Mouse (Mus musculus) olfactory bulb, adult 2 months (tissue): Measurements from ENCODE around the gene Rtl1. TPM values are rescaled to one million over a fixed set of nuclear protein-coding genes. Genes with fewer than 3 reads are reported as not detected.

ENCODE experiments used
- H3K27ac ChIP-seq: fragments of 200-500 bp; 2 replicates; pipeline ENCODE4 v1.5.1; 2012; ENCODE audit warnings: low read depth, low read length; ENCODE audit not compliant: insufficient read depth
- H3K4me1 ChIP-seq: fragments of 200-500 bp; 2 replicates; pipeline ENCODE4 v1.6.1; 2012; ENCODE audit warnings: low read length; ENCODE audit not compliant: control insufficient read depth, insufficient read depth
- H3K4me3 ChIP-seq: fragments of 200-500 bp; 2 replicates; pipeline ENCODE4 v1.5.1; 2012; ENCODE audit warnings: mild to moderate bottlenecking, low read depth, low read length, moderate library complexity; ENCODE audit not compliant: insufficient read depth
- CTCF ChIP-seq: fragments of 200-500 bp; IDR thresholded peaks from 2 replicates; pipeline ENCODE4 v1.5.1; 2012; ENCODE audit warnings: low read depth, mild to moderate bottlenecking, low read length, moderate library complexity; ENCODE audit not compliant: insufficient read depth
- POLR2A ChIP-seq: fragments of 200-500 bp; IDR thresholded peaks from 2 replicates; pipeline ENCODE4 v1.6.1; 2012; ENCODE audit warnings: mild to moderate bottlenecking, low read depth, low read length, moderate library complexity; ENCODE audit not compliant: insufficient read depth
- WGBS: fragments of 180-500 bp; shearing (Covaris S2); methylation state at CpG from one replicate; pipeline ENCODE4 v1.1.7; 2018; 5-methylcytosine and 5-hydroxymethylcytosine counted together
- polyA plus RNA-seq: library from polyadenylated mRNA; stranded (reverse); fragments of >200 nt; gene quantifications from 2 replicates; pipeline ENCODE4 v1.2.4, GENCODE M21; 2012; ENCODE audit warnings: low replicate concordance; ENCODE audit not compliant: missing spikeins, insufficient read depth, insufficient read length

Gene Rtl1
- not detected in 2 replicates for polyA plus RNA-seq

DNA sequence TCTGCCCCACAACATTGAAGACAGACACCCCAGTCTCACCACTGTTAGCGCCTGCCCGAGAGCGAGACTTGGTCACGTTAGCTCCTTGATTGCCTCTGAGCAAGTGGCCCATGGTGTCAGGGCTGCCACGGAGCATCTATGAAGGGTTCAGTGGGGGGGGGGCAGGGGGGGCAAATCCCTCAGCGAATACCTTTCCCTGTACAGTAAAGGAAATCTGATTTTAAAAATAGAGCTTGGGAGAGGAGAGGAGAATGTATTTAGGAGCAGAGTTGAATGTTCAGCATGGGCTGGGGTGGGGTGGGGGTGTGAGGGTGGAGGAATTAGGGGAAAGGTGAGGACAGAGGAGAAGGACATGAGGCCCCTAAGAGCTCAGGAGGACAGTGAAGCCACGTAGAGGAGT lies at the start of gene Rtl1:
Gene Rtl1, minus strand, starts transcription at position 101 of the 400 bp plus-strand sequence.
- H3K27ac ChIP-seq, result no peak within 1 kb of the TSS
- no peak within 1 kb of the TSS for H3K4me3 ChIP-seq
- peaks cover 6% of the 10 kb centered on the region for H3K4me1 ChIP-seq
- TF ChIP-seq CTCF, result no peak
- TF ChIP-seq POLR2A, result no peak
- 82% methylated on average over 7 of the region's 7 CpGs for WGBS

DNA sequence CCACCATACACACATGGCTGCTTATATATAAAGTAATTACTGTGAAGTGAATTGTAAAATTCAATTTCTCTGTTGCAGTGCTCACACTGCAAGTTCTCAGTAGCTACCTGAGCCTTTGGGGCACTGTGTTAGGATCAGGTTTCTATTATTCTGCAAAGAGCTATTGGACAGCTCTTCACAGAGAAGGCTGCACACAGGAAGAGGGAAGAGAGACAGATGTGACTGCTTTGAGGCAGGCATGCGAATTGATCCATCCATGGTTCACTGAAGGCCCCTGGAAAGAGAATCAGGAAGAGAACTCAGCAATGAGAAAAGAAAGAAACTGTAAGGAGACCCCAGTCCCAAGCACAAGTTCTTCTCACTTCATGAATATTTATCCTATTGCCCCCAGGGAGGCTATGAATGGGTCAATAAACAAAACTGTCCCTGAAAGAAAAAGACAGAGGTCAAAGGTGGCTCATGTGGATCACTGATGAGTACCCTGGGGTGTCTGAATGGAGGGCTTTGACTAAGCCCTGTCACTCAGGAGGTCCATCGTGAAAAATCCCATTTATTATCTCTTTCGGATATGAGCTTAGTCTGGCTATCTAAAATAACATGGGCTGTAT lies 40.5 kb upstream of the Rtl1 start:
- no peaks in the 10 kb centered on the region for H3K4me1 ChIP-seq
- 35% methylated on average over 3 of the region's 3 CpGs for WGBS
- H3K4me3 ChIP-seq, result no peak overlapping the region
- no peak overlapping the region for H3K27ac ChIP-seq
- TF ChIP-seq CTCF, result no peak
- TF ChIP-seq POLR2A, result no peak

DNA sequence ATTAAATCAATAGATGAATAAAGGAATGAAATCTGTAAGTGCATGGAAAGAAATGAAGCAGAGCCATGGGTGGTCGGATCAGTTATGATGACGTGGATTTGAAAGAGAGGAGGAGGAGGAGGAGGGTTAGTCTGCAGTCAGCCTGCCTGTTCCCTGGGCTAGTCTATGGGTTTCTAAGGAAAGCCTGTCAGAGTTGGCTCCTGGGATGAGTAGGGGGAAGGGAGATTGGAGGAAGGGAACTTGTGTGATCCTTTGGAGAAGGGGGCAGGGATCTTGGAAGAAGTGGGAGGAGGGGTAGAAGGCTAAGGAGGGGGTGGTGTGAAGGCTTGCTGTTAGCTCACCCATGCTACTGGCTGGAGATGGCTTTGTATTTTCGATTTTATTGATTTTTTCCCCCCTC lies 31.9 kb upstream of the Rtl1 start:
- Histone ChIP-seq H3K27ac (no peak overlapping the region), H3K4me1 (no peaks in the 10 kb centered on the region; the same call in 1 of the 2 replicates), H3K4me3 (no peak overlapping the region)
- WGBS, result 39% methylated on average over 3 of the region's 3 CpGs
- TF ChIP-seq POLR2A, result no peak
- TF ChIP-seq CTCF, result no peak

DNA sequence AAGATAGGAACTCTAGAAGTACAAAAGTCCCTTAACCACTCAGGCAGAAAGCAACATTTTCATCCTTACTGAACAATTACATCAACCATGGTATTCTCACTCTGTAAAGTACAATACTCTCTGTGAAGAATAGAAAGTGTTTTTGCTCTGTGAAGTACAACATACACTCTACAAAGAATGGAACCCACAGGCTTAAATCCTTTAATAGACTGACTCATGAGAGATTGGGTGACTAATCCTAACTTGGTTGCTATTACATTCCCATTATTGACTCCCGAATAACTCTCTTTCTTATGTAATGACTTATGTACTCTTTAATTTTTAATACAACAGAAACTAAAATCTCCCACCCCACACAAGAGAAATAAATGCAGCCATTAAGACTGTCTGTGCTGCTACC lies 28.8 kb upstream of the Rtl1 start:
- WGBS, result 34% methylated on average over 1 of the region's 1 CpGs
- TF ChIP-seq CTCF (no peak), POLR2A (no peak)

DNA sequence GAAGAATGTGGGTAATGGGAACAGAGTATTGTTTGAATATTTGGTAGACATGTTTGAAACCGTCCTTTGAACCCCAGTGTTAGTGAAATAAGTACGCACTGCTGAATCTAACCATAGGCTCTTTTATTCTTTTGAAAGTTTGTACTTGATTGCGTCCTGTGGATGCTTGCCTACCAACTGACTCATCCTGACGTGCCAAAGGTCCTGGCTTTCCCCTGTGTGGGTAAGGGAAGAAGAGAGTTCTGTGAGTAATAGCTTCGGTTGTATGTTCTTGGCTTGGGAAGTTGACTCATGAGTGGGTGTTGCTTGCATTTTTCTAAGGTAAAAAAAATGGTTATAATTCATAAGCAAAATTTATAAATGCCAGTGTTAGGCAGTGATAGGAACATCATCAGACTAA lies 26.8 kb upstream of the Rtl1 start:
- 48% methylated on average over 5 of the region's 5 CpGs for WGBS
- Histone ChIP-seq H3K4me3 (no peak overlapping the region), H3K4me1 (no peaks in the 10 kb centered on the region), H3K27ac (no peak overlapping the region)
- TF ChIP-seq POLR2A (no peak), CTCF (no peak)

More for the DNA sequence above, 28.8 kb upstream of the Rtl1 start:
- Histone ChIP-seq H3K27ac (no peak overlapping the region), H3K4me1 (no peaks in the 10 kb centered on the region; the same call in 1 of the 2 replicates), H3K4me3 (no peak overlapping the region)

DNA sequence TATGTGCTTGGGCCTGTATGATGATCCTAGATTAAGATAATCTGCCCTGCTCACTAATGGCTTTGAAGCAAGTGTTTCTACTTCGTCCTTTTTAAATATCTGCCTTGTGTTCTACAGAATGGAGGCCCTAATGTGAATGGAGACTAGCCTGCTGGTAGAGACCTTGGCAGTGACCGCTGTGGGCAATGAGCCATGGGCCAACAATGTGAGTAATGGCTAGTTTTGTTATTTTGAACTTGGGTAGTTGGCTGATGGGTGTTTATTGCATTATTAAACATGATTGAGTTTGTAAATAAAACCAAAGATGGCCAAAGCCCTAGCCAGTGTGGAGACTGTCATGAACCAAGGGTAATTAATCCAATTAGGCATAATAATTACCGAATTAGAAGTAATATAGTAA lies 20.1 kb upstream of the Rtl1 start:
- H3K4me3 ChIP-seq, result no peak overlapping the region
- TF ChIP-seq CTCF (no peak), POLR2A (no peak)
- peaks cover 7% of the 10 kb centered on the region; the same call in 1 of the 2 replicates for H3K4me1 ChIP-seq
- no peak overlapping the region for H3K27ac ChIP-seq
- WGBS, result 42% methylated on average over 3 of the region's 3 CpGs

DNA sequence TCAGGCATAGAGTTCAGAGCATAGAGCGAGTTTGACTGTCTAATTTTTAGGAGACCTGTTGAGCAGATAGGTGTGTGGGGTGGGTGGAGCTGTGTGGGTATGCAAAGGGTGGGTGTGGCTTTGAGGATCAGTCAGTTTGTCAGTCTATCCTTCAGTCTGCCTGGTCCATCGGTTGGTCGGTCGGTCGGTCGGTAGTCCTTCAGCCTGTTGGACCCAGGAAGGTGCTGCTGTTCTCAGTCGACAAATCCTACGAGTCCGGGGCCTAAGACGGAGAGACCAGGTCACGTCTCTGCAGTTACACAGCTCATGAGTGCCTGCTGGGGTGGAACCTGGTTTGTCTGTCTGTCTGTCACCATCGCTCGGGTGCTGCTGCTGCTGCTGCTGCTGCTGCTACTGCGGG lies 17.9 kb upstream of the Rtl1 start:
- H3K4me3 ChIP-seq, result no peak overlapping the region
- WGBS, result 86% methylated on average over 14 of the region's 14 CpGs
- no peak overlapping the region for H3K27ac ChIP-seq
- H3K4me1 ChIP-seq, result peaks cover 12% of the 10 kb centered on the region; the same call in 1 of the 2 replicates
- TF ChIP-seq POLR2A (no peak), CTCF (no peak)

DNA sequence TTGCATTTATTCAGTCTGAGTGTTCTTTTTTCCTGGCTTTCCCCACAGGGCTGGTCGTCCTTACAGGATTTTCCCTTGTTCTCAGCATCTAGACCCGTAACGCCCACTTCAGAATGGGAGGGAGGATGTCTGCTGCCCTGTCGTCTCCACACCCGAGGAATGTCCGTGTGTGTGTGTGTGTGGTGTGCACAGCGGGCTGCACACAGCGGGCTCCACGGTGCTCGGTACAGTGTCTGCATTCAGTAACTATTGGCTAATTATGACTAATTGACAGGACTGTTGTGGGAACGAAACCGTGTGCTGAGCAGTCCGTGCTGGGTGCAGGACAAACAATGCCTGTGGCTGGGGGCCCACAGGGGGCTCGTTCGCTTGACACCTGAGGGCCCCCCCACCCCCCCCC lies 17.0 kb upstream of the Rtl1 start:
- Histone ChIP-seq H3K4me1 (peaks cover 12% of the 10 kb centered on the region; the same call in 1 of the 2 replicates), H3K27ac (no peak overlapping the region), H3K4me3 (no peak overlapping the region)
- no peak for TF ChIP-seq POLR2A
- TF ChIP-seq CTCF, result no peak
- WGBS, result 12% methylated on average over 15 of the region's 15 CpGs

DNA sequence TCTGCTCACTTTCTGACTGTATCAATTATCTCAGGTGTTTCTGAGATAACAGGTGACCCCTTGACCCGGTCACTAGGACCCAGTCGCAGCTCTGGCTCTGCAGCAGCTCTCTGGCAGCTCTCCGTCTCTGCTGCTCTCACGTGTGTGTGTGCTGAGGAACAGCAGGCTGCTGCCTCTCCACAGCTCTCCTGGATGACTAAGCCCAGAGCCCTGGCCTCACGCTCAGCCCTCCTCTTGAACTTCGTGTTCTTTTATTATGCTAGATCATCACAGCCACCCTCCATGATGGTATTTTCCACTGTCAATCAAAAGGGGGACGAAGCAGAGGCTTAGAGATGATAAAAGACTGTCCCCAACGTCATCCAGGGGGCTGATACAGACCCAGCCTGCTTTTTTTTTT lies 15.2 kb upstream of the Rtl1 start:
- no peak for TF ChIP-seq CTCF
- TF ChIP-seq POLR2A, result no peak
- 60% methylated on average over 8 of the region's 8 CpGs for WGBS
- Histone ChIP-seq H3K4me3 (no peak overlapping the region), H3K4me1 (peaks cover 12% of the 10 kb centered on the region; the same call in 1 of the 2 replicates), H3K27ac (no peak overlapping the region)
